Mouse (Mus musculus) limb, embryonic 13.5 days (tissue): Measurements from ENCODE around the gene Cog3. TPM values are rescaled to one million over a fixed set of nuclear protein-coding genes. Genes with fewer than 3 reads are reported as not detected.

Experiments
- ATAC-seq: fragments of 200-750 bp; cut with Nextera tagmentation; 2 replicates; pipeline ENCODE4 v1.8.0; 2017; ENCODE audit warnings: low read depth, moderate number of reproducible peaks, moderate TSS enrichment; ENCODE audit not compliant: low FRiP score
- H3K27ac ChIP-seq: fragments of 300-500 bp; sonication (generic); 2 replicates; pipeline ENCODE4 v1.5.1; 2015; ENCODE audit warnings: inconsistent platforms, mild to moderate bottlenecking, moderate library complexity
- H3K27me3 ChIP-seq: fragments of 300-500 bp; sonication (generic); 2 replicates; pipeline ENCODE4 v1.6.1; 2015; ENCODE audit warnings: mild to moderate bottlenecking, inconsistent platforms
- H3K36me3 ChIP-seq: fragments of 300-500 bp; sonication (generic); 2 replicates; pipeline ENCODE4 v1.6.1; 2015; ENCODE audit warnings: inconsistent platforms, mild to moderate bottlenecking, moderate library complexity
- H3K4me1 ChIP-seq: fragments of 300-500 bp; sonication (generic); 2 replicates; pipeline ENCODE4 v1.6.1; 2015; ENCODE audit warnings: inconsistent platforms
- H3K4me2 ChIP-seq: fragments of 300-500 bp; sonication (generic); replicated peaks from 2 replicates; pipeline ENCODE4 v1.6.1; 2015; ENCODE audit warnings: inconsistent platforms, mild to moderate bottlenecking, moderate library complexity
- H3K4me3 ChIP-seq: fragments of 300-500 bp; sonication (generic); 2 replicates; pipeline ENCODE4 v1.5.1; 2015; ENCODE audit warnings: moderate library complexity, mild to moderate bottlenecking, inconsistent platforms
- H3K9ac ChIP-seq: fragments of 300-500 bp; sonication (generic); 2 replicates; pipeline ENCODE4 v1.6.1; 2015; ENCODE audit warnings: mild to moderate bottlenecking, inconsistent platforms
- H3K9me3 ChIP-seq: fragments of 300-500 bp; sonication (generic); 2 replicates; pipeline ENCODE4 v1.6.1; 2016; ENCODE audit warnings: inconsistent platforms
- WGBS: fragments of 180-500 bp; shearing (Covaris S2); methylation state at CpG from one replicate; pipeline ENCODE4 v1.1.7; 2015; 5-methylcytosine and 5-hydroxymethylcytosine counted together
- polyA plus RNA-seq: library from polyadenylated mRNA; unstranded; fragments of >200 nt; fragmentation: Nextera tagmentation; extraction: Ambion mirVana; gene quantifications from 2 replicates; pipeline ENCODE4 v1.2.1, GENCODE M21; 2015

Cog3 gene
- polyA plus RNA-seq = 24.2 and 24.4 TPM in 2 replicates

DNA sequence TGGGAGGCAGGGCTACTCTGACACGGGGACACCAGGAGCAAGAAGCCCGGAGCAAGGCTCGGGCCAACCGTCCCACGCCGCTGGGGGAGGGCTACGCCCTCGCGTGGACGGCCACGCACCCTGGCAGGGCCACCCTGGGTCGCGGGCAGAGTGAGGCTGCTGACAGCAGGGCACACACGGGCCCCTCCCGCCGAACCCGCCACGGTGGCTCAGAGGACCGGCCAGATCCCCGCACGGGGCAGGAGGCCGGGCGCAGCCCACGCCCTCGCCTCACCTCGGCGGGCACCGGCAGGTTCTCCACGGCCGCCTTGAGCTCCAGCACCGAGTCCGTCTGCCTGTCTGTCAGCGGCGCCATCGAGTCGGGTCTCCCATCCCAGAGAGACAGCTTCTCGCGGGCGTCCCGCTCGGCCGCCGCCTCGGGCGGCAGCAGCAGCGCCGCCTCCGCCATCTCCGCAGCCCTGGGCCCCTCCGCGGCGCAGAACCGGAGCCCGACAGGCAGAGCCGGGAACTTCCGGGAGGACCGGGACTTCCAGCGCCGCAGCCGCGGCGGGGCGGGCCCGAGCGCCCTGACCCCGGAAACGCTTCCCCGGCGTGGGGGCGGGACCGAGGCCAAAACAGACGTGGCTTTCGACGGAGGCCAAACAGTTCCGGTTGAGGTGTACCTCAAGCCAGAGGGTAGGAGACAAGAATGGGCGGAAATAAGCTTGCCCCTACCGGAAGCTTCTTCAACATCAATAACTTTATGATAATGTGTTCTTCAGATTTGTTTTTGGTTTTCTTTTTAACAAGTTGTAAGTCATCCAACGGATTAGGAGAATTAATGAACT lies at the start of gene Cog3:
Gene Cog3, minus strand, starts transcription at position 527 of the 827 bp plus-strand sequence.
- Histone ChIP-seq H3K36me3 (peaks cover 6% of the 10 kb centered on the region), H3K9me3 (no peaks in the 10 kb centered on the region), H3K27ac (peak within 1 kb of the TSS; percentile 85), H3K27me3 (peaks cover 9% of the 10 kb centered on the region; the same call in 1 of the 2 replicates), H3K9ac (peak within 1 kb of the TSS; percentile 95), H3K4me1 (peaks cover 18% of the 10 kb centered on the region), H3K4me2 (peak within 1 kb of the TSS; percentile 86), H3K4me3 (peak within 1 kb of the TSS; percentile 98)
- peak; percentile 98 for ATAC-seq
- WGBS = under 1% methylated on average over 78 of the region's 78 CpGs

- H3K27me3 ChIP-seq = no peaks in the 10 kb centered on the region
- H3K4me3 ChIP-seq = no peak overlapping the region
- H3K9me3 ChIP-seq = no peaks in the 10 kb centered on the region
- H3K9ac ChIP-seq = no peak overlapping the region
- H3K27ac ChIP-seq = no peak overlapping the region
- no peaks in the 10 kb centered on the region for H3K36me3 ChIP-seq
- peaks cover 5% of the 10 kb centered on the region; the same call in 1 of the 2 replicates for H3K4me1 ChIP-seq
- H3K4me2 ChIP-seq = no peak overlapping the region
- no peak for ATAC-seq
- 33% methylated on average over 5 of the region's 5 CpGs for WGBS
These were observed 43.6 kb upstream of the Cog3 start for GRCm38 (mm10) chr14:75797769-75798386.

GRCm38 (mm10) chr14:75795918-75796317 lies 41.6 kb upstream of the Cog3 start:
- no peak for ATAC-seq
- 81% methylated on average over 4 of the region's 4 CpGs for WGBS
- no peak overlapping the region for H3K4me2 ChIP-seq
- H3K9me3 ChIP-seq = no peaks in the 10 kb centered on the region
- H3K4me3 ChIP-seq = no peak overlapping the region
- no peak overlapping the region for H3K9ac ChIP-seq
- H3K27me3 ChIP-seq = no peaks in the 10 kb centered on the region
- no peak overlapping the region for H3K27ac ChIP-seq
- peaks cover 5% of the 10 kb centered on the region; the same call in 1 of the 2 replicates for H3K4me1 ChIP-seq
- H3K36me3 ChIP-seq = no peaks in the 10 kb centered on the region

DNA sequence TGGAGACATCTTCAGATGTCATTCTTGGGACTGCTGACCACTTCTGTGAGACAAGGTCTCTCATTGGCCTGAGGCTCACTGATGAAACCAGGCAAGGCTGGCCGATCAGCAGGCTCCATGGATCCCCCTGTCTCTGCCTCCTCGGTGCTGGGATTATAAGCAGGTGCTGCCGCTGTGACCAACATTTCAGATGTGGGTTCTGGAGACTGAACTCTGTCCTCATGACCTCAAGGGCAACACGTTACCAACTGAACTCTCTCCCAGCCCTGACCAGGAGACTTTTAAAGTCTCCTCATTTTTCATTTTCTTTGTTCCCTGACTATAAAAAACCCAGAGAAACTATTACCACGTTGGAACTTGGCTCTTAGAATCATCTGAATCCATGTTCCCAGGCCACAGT lies 40.4 kb upstream of the Cog3 start:
- no peak overlapping the region for H3K4me3 ChIP-seq
- WGBS = 76% methylated on average over 5 of the region's 5 CpGs
- H3K36me3 ChIP-seq = no peaks in the 10 kb centered on the region
- no peak for ATAC-seq
- H3K4me2 ChIP-seq = no peak overlapping the region
- H3K27ac ChIP-seq = no peak overlapping the region
- no peaks in the 10 kb centered on the region for H3K27me3 ChIP-seq
- peaks cover 5% of the 10 kb centered on the region; the same call in 1 of the 2 replicates for H3K4me1 ChIP-seq
- no peak overlapping the region for H3K9ac ChIP-seq
- no peaks in the 10 kb centered on the region for H3K9me3 ChIP-seq

GRCm38 (mm10) chr14:75794324-75794723 lies 40.0 kb upstream of the Cog3 start:
- no peaks in the 10 kb centered on the region for H3K9me3 ChIP-seq
- no peak overlapping the region for H3K4me2 ChIP-seq
- no peak overlapping the region for H3K27ac ChIP-seq
- no peaks in the 10 kb centered on the region for H3K36me3 ChIP-seq
- no peak overlapping the region for H3K4me3 ChIP-seq
- H3K4me1 ChIP-seq = peaks cover 5% of the 10 kb centered on the region; the same call in 1 of the 2 replicates
- 65% methylated on average over 6 of the region's 6 CpGs for WGBS
- ATAC-seq = no peak
- H3K27me3 ChIP-seq = peaks cover 2% of the 10 kb centered on the region; the same call in 1 of the 2 replicates
- H3K9ac ChIP-seq = no peak overlapping the region

- Histone ChIP-seq H3K4me2 (no peak overlapping the region), H3K9ac (no peak overlapping the region), H3K27me3 (peaks cover 14% of the 10 kb centered on the region), H3K9me3 (no peaks in the 10 kb centered on the region), H3K36me3 (no peaks in the 10 kb centered on the region), H3K27ac (no peak overlapping the region), H3K4me1 (peaks cover 3% of the 10 kb centered on the region; the same call in 1 of the 2 replicates), H3K4me3 (no peak overlapping the region)
- 83% methylated on average over 4 of the region's 4 CpGs for WGBS
- no peak for ATAC-seq
These were observed 38.8 kb upstream of the Cog3 start for GRCm38 (mm10) chr14:75793110-75793509.

DNA sequence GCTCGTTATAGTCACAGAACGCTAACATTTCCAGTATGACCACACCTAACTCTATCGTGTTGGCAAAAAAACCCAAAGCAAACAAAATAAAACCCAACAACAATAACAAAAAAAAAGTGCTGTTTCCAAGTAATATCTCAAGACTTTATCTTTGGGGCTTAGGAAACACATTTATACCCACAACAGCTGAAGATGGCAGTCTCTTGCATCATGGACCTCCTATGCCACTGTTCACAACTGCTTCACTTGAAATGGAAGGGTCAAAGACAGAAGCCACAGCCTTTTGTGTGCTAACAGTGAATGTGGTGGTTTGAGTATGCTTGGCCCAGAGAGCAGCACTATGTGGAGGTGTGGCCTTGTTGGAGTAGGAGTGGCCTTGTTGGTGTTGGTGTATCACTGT lies 37.1 kb upstream of the Cog3 start:
- Histone ChIP-seq H3K36me3 (no peaks in the 10 kb centered on the region), H3K27me3 (peaks cover 23% of the 10 kb centered on the region), H3K4me3 (no peak overlapping the region), H3K27ac (no peak overlapping the region), H3K4me2 (no peak overlapping the region), H3K9ac (no peak overlapping the region), H3K4me1 (no peaks in the 10 kb centered on the region), H3K9me3 (no peaks in the 10 kb centered on the region)
- no peak for ATAC-seq
- WGBS = 88% methylated on average over 3 of the region's 3 CpGs

- no peak overlapping the region for H3K27ac ChIP-seq
These were observed 36.2 kb upstream of the Cog3 start for GRCm38 (mm10) chr14:75790411-75790996.

DNA sequence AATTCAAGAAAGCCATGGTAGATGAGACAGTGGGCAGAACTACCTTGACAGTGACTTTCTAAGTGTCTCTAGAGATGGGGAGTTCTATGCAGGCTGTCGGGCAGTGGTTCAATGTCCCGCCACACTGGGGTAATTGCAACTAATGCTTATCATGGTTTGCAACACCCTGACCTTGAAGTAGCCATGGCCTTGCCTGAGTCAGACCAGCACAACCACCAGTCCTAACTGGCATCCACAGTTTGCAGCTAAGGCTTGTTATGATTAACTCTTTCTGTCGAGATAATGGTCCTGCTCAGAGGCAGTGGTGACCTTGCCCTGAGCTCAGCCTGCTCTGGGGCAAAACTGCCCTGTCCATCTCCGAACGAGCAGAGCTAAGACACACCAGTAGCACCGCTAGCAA lies 35.0 kb upstream of the Cog3 start:
- Histone ChIP-seq H3K9ac (no peak overlapping the region), H3K4me2 (no peak overlapping the region), H3K9me3 (no peaks in the 10 kb centered on the region), H3K27ac (no peak overlapping the region), H3K4me1 (0 out of 2 replicates have a peak, but pooled peaks cover 3% of the 10 kb centered on the region), H3K27me3 (peaks cover 29% of the 10 kb centered on the region), H3K4me3 (no peak overlapping the region), H3K36me3 (no peaks in the 10 kb centered on the region)
- no peak for ATAC-seq
- WGBS = 76% methylated on average over 6 of the region's 6 CpGs

More at GRCm38 (mm10) chr14:75790411-75790996, 36.2 kb upstream of the Cog3 start:
- Histone ChIP-seq H3K4me3 (no peak overlapping the region), H3K9me3 (no peaks in the 10 kb centered on the region), H3K36me3 (no peaks in the 10 kb centered on the region), H3K4me1 (0 out of 2 replicates have a peak, but pooled peaks cover 3% of the 10 kb centered on the region), H3K4me2 (no peak overlapping the region), H3K9ac (no peak overlapping the region), H3K27me3 (peaks cover 29% of the 10 kb centered on the region)
- 72% methylated on average over 3 of the region's 3 CpGs for WGBS
- ATAC-seq = no peak

GRCm38 (mm10) chr14:75787794-75788175 lies 33.5 kb upstream of the Cog3 start:
- Histone ChIP-seq H3K9me3 (no peaks in the 10 kb centered on the region), H3K27ac (no peak overlapping the region), H3K4me3 (no peak overlapping the region), H3K9ac (no peak overlapping the region), H3K27me3 (peaks cover 29% of the 10 kb centered on the region), H3K4me2 (peak overlapping the region; percentile 85), H3K4me1 (0 out of 2 replicates have a peak, but pooled peaks cover 3% of the 10 kb centered on the region), H3K36me3 (no peaks in the 10 kb centered on the region)
- WGBS = 33% methylated on average over 7 of the region's 7 CpGs
- no peak for ATAC-seq

DNA sequence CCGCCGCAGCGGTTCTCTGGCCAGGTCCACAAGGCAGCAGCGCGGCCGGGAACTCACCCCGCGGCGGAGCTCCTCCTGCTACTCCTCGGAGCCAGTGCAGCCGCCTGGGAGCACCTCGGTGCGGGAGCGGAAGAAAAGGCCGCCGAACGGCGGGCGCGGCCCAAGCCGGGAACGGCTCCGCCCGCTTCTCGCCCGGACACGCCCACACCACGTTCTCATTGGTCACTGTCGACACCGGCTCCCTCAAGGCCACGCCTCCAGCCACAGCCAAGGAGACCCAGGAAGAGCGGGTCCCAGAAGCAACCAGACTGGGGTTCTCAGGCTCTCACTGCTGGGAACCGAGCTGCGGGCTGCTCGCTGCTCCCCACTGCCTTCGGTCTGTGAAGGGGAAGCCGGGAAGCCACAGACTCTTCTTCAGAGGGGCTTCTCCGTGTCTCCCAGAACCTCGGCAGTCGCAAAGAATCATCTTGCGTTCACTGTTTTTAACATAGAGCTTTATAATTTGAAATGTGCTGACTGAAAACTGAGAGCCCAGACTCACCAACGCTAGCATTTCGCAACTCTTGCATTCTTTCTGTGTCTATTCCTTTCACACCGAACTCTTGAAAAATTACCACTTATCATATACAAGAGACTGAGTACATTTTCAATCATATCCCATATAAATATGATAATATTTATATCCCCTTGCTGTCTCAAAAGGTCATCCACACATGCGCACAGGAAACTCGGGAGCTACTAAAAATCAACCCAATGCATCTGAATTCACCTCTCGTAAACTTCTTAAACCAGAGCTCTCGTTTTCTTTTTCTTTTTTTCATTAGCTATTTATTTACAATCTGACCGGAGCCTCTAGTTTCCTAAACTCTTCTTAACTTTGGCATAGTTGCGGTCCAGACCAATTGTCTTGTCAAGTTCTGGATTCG lies 32.8 kb upstream of the Cog3 start, which contains the start of gene Slc25a30:
Gene Slc25a30, minus strand, starts transcription at position 170 of the 926 bp plus-strand sequence.
- H3K27ac ChIP-seq = peak within 1 kb of the TSS; percentile 58; the same call in 1 of the 2 replicates
- H3K9ac ChIP-seq = peak within 1 kb of the TSS; percentile 78
- peak within 1 kb of the TSS; percentile 72 for H3K4me3 ChIP-seq
- peaks cover 29% of the 10 kb centered on the region for H3K27me3 ChIP-seq
- WGBS = 6% methylated on average over 51 of the region's 51 CpGs
- H3K9me3 ChIP-seq = no peaks in the 10 kb centered on the region
- H3K36me3 ChIP-seq = no peaks in the 10 kb centered on the region
- peak; percentile 99 for ATAC-seq
- 0 out of 2 replicates have a peak, but pooled peaks cover 3% of the 10 kb centered on the region for H3K4me1 ChIP-seq
- peak within 1 kb of the TSS; percentile 85 for H3K4me2 ChIP-seq
